Mouse (Mus musculus) neutrophil, adult 83 days (primary cell): Measurements from ENCODE around the gene Olfr554. TPM values are rescaled to one million over a fixed set of nuclear protein-coding genes. Genes with fewer than 3 reads are reported as not detected.

Source experiments
- total RNA-seq, 2 experiments: library from RNA; stranded (reverse); gene quantifications; one replicate each; pipeline ENCODE4 v1.2.4; 2023

The Olfr554 gene
- total RNA-seq: not detected

DNA sequence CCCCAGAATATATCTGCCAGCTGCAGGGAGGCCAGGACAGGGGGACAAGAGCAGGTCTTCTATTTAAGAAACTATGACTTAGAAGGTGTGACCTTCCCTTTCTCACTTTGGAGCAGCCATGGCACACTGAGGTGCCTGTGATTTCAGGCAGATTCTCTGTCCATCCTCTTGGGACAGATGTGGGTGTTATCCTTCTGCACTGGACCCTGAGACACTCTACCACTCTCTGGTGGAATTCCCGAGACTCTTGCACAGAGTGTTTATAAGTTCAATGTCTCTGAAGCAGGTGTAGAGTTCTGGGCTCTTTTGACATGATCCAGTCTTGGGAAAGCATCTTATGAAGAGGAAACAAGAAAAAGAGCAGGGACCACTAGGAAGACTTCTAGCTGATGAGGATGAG is at the start of gene Olfr554:
Gene Olfr554 (plus strand): TSS at position 301 of the 400 bp plus-strand sequence.

DNA sequence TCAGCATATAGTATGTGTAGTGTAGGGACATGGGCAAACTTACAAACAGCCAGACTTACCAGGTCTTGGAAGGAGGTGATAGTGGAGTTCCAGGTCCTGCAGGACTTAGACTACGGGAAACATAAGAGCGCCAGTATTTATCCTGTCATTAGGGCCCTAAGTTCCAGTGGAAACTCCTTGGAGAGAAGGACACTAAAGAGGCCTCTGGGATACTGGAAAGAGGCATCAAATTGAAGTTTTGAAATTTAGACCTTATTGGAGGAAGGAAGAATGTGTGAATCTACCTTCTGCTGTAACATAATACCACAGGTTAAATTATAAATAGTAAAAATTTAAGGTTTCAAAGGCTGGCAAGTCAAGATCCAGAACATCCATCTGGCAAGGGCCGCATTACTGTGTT is 46.4 kb upstream of the Olfr554 start, which contains the start of gene Olfr551:
Gene Olfr551 (minus strand): TSS at position 101 of the 400 bp plus-strand sequence.

DNA sequence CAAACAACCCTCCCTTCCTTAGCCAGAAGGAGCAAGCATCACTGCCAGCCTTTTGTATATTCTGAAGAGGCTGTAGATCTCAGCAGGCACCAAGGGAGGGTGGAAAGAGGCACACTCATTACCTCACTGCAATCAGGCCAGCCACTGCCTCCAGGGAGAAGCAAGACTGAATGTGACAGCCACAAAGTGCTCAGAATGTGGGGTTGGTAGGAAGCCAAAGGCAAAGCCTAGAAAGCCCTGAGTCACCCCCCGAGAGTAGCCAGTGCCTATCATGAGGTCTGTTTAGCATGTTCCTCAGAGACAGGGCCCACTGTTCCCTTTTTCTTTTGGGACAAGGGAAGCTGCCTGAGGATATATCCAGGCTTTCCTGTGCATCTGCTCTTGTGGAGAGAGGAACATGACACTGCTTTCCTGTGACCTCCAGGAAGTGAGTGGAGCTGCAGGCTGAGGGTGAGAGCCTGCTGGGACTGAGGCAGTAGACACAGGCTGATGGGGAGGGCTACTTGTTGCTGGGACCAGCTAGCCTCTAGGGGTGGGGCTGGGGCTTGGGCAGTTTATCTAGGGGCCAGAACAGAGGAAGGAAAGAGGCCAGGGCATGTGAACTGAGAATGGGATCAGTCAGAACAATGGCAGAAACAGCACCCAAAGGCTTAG is 40.7 kb upstream of the Olfr554 start, which contains the start of gene Olfr552:
Gene Olfr552 (plus strand): TSS at position 393 of the 654 bp plus-strand sequence.

DNA sequence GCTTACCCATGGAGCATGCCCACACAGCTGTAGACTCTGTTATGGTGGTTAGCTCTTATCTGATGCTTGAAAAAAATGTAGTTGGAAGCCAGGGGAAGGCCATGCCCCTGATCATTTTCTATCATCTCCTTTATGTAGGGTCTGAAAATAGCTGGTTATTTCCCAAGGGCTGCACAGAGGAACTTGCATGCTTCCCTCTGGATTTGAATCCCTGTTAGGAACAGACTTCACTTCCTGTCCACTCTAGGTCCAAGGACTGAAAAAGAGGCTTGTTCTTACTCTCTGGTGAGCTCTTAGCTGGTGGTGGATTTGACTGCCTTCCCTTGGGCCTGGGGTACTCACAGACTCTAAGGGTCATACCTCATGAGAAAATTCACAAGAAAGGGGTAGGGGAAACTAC is 20.1 kb upstream of the Olfr554 start, which contains the start of gene Olfr553:
Gene Olfr553 (minus strand): TSS at position 101 of the 400 bp plus-strand sequence.

DNA sequence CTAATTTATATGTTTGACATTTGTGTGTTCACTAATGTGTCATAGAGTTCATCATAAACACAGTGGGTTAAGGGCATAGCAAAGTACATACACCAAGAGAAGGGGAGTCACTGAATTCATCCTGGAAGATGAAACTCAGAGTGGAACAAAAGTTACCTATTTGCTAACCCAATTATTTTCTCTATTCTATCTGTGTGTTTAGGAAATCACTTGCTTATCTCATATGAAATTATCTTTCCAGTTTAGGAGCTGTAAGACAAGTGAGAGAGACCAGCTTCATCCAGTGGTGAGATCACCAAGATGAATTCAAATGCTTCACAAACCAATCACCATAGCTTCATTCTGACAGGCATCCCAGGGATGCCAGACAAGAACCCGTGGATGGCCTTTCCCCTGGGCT is 20.3 kb downstream of the Olfr554 start, which contains the start of gene Olfr555:
Gene Olfr555 (plus strand): TSS at position 301 of the 400 bp plus-strand sequence.

DNA sequence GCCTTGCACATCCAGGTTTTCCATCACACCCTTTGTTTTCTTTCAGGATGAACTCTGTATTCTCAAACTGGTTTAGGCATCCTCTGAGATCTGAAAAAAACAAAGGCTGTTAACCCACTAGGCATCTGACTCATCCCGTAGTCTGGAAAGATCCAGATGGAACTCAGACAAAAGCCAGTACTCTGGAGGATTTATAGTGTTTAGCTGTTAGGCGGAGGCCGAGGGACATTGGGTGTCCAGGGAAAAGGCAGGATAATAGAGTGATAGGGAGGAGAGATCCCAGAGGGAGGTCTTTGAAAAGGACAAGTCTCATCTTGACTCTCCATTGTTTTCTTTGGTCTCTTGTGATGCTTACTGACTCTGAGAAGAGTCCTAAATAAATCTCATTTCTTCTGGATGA is 26.4 kb downstream of the Olfr554 start, which contains the start of gene Olfr556:
Gene Olfr556 (plus strand): TSS at position 301 of the 400 bp plus-strand sequence.

DNA sequence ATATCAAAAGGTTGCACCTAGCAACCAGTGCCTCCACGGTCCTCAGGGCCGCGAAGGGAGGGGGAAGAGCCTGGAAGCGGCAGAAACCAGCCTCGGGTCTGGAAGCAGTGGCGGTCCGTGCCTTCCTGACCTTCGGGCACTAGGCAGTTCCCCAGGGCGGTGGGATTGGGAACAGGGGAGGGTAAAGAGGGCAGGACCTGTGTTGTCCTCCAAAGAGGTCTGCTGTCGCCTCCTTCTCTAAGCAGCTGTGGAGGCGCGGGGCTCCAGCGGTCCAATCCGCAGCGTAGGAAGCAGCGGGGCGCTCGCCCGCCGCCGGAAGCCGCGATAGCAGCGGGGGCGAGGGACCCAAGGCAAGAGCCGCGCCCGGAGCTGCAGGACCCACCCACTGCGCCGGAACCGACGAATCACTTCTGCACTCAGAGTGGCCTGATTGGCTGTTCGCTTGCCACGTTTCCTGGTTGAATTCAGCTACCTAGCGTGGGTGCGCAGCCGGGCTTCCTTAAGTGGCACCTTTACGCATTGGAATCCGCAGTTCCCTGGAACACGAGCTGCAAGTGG is 48.8 kb downstream of the Olfr554 start, which contains the start of gene Trim68:
Gene Trim68 (minus strand): TSS at position 384 of the 558 bp plus-strand sequence.

Other genes starting within 250 kb of the Olfr554 start
- 100 to 1,000 TPM in 1 of 2 experiments, 10 to 100 TPM in 1; 97.4 to 110 TPM for gene Rrm1, start 196.7 kb upstream of the Olfr554 start, total RNA-seq
- gene Olfr543, start 156.8 kb upstream of the Olfr554 start, total RNA-seq: not detected
- gene Olfr544, start 150.1 kb upstream of the Olfr554 start, total RNA-seq: not detected
- gene Olfr545, start 138.9 kb upstream of the Olfr554 start, total RNA-seq: not detected
- gene Olfr547, start 103.7 kb upstream of the Olfr554 start, total RNA-seq: not detected
- not detected for gene Olfr548-ps1, start 97.5 kb upstream of the Olfr554 start, total RNA-seq
- not detected for gene Olfr549, start 88.6 kb upstream of the Olfr554 start, total RNA-seq
- gene Trim21, start 72.9 kb upstream of the Olfr554 start, total RNA-seq: 10 to 100 TPM; 10.7 to 12.5 TPM
- not detected for gene Olfr550, start 67.0 kb upstream of the Olfr554 start, total RNA-seq
- gene Olfr551, start 46.5 kb upstream of the Olfr554 start, total RNA-seq: not detected
- gene Olfr552, start 40.7 kb upstream of the Olfr554 start, total RNA-seq: not detected
- not detected for gene Olfr553, start 20.2 kb upstream of the Olfr554 start, total RNA-seq
- not detected for gene Olfr555, start 20.4 kb downstream of the Olfr554 start, total RNA-seq
- not detected for gene Olfr556, start 26.5 kb downstream of the Olfr554 start, total RNA-seq
- 1 to 10 TPM; 1.0 to 2.8 TPM for gene Trim68, start 48.9 kb downstream of the Olfr554 start, total RNA-seq
- gene Olfr557, start 57.5 kb downstream of the Olfr554 start, total RNA-seq: not detected
- not detected for gene Olfr558, start 63.8 kb downstream of the Olfr554 start, total RNA-seq
- gene Olfr33, start 80.6 kb downstream of the Olfr554 start, total RNA-seq: not detected
- gene Olfr559, start 89.1 kb downstream of the Olfr554 start, total RNA-seq: not detected
- gene Olfr560, start 120.9 kb downstream of the Olfr554 start, total RNA-seq: not detected
- not detected for gene Olfr78, start 121.0 kb downstream of the Olfr554 start, total RNA-seq
- not detected for gene Olfr561, start 132.8 kb downstream of the Olfr554 start, total RNA-seq
- not detected for gene Olfr564, start 165.0 kb downstream of the Olfr554 start, total RNA-seq
- gene Olfr566, start 220.3 kb downstream of the Olfr554 start, total RNA-seq: not detected
- not detected for gene Olfr568, start 238.7 kb downstream of the Olfr554 start, total RNA-seq